Mouse (Mus musculus): Measurements from ENCODE around the gene Ephb4.
A peak's percentile ranks its signal among the peaks of the same experiment; 100 is the strongest.

Gene Ephb4

DNA sequence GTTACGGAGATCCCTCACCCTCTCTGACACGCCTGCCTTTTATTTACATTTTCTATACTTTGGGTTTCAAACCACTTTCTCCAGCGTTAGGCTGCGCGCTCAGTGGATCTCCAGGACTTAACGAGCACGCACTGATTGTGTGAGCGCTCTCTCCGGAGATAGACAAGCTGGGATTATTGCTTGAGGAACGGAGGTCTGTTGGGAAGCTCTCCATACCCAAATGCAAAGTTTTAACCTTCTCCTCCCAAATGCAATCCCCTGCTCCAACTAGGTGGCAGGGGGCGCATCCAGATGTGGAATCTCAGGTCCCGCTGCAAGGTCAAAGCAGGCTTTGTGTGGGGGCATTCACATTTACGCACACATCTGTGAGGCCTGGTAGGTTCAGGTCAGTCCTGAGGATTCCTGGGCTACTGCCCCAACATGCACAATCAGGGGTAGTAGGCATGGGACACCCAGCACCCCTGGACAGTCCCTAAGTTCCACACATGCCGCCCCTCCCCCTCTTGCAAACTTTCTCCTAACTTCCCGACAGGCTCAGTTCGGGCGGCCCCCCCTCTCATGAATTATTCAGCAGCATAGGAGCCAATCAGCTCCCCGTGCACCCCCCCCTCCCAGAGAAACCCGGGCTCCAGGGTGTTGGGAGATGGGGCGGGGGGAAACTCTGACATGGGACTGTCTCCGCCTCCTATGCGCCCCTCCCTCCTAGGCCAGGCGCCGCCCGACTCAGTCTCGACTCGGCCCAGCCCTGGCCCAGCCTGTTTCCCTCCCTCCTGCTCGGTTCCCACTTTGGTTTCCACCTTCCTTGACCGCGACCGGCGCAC lies at the start of gene Ephb4:
TSS of gene Ephb4 (plus strand) at position 726 of the 821 bp plus-strand sequence.
- peak; percentile 29 for DNase-seq

DNA sequence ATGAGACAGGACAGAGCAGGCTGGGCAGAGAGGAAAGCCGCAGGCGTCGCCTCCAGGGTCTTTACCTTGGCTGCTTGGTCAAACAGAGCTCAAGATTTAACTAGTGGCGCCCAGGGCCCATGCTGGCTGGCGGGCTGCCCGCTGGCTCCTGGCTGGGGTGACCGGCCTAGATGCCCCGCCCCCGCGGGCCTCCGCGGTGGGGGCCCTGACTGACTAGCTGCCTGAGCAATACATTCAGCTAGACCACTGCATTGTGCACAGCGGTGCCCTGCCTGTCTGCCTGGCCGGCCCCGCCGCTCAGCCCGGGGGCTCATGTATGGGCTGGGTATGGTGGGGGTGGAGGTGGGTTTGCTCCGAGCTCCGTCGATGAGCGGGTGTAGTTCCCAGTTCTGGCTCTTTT lies 48.7 kb upstream of the Ephb4 start:
- no peak for DNase-seq

DNA sequence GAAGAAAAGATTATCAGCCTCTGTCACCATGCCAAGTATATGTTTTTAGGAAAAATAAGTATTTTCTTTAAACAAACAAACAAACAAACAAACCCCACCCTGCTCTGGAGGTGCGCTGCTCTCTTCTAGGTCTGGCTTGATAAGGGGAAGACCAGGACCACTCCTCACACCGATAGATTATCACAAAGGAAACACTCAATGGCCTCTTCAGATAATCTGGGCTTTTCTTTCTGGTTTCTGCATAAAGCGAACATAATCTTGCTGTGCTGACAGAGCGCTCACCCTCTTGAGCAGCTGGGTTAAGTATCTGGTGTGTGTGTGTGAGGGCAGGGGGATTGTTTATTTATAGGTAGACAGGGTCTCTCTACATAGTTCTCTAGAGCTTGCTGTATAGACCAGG lies 46.3 kb upstream of the Ephb4 start:
- DNase-seq, result no peak

DNA sequence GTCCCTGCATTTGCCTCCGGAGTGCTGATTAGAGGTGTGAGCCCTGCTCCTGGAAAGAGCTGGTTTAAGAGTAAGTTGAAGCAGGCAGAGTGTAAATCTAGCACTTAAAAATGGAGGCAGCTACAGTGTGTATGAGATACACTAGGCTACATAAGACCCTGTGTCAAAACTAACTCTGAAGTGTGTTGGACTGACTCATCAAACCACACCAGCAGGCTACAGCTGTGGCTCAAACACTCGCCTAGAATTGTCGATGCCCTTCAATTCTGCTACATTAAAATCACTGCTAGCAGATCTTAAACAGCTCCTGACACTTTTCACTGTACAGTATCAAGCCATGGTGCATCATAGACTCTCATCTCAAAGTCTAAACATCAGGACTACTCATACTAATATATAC lies 45.7 kb upstream of the Ephb4 start:
- no peak for DNase-seq

DNA sequence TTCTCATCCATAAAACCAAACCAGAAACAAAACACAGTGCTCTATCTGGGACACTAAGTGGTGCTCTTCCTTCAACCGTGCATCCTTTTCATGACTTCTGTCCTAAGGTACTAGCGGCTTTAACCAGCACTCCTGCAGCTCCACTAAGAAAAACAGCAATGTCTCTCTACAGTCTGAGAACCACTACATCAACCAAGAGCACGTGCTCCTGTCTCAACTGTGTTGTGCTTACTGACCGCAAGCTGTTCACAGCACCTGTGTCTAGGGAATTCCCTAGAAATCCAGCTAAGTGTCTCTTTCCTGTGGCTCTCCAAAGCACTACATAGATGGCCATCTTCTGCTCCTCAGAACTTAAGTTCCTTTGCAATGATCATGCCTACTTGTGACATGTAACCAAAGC lies 45.1 kb upstream of the Ephb4 start:
- no peak for DNase-seq

DNA sequence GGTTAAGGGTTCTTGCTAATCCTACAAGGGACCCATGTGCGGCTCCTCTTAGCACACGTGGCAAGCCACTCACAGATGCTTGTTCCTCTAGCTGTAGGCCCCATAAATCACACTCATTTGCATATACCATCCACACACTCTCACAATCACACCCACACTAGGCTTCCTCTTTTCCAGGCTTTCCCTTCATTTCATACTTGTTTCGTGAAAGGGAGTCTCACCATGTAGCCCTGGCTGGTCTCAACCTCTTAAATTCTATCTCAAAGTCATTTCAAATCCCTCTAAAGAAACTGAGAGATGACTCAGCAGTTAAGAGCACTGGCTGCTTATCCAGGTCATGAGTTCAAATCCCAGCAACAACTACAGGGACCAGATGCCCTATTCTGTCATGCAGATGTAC lies 44.1 kb upstream of the Ephb4 start:
- no peak for DNase-seq

DNA sequence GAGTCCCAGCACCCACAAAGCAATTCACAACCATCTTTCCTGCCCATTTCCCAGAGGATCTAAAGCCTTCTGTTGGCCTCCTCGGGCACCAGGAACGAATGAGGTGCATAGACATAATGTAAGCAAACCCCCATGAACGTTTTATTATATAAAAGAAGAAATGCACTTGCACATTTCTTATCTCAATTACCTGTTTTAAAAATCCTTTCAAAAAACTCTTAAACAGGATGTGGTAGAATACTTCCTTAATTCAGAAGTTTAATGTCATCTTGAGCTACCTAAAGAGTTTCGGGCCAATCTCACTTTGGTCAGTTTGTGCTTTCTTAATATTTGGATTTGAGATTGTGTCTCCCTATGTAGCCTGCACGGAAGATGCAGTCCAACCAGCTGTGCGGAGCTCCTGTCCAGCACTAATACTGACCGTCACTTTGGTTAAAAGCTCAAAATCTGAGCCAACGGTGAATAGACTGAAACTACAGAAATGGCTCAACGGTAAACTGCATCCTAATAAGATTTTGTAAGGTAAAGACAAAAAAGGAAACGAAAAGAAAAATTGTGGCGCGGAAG lies 43.4 kb upstream of the Ephb4 start:
- no peak for DNase-seq

DNA sequence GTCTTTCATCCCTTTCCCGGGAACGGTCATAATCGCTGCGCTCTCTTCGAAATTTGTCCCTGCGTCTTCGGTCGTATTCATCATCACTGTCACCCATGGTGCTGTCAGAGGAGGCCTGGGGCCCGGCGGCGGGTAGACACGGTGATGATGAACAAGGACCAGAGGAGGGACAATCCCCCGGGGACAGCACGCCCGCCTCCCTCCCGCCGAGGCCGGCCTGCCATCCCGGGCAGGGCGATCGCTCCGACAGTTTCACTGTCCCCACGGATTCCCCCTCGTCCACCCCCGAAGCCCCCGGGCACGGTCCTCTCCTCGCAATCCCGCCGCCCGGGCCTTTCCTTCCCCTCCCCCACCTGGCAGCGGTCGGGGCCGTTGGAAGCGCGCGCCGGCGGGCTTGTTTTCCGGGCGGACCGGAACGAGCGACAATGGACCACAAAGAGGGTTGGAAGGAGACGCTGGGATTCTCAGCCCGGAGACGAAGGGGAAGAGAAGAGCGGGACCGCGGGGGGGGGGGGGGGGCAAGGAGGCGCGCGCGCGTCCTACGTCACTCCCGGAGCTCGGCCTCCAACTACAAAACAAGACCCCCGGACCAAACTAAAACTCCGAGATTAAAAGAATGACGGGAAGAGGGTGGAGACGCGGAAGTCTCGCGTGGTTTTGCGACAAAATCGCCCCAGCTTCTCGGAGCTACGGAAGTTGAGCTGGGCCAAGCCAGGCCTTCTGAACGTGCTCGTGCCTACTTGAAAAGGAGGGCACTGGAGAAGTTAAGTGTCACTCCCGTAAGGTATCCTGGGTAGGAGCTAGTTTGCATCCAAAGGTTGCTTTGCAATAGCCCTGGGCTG lies 42.6 kb upstream of the Ephb4 start, which contains the start of gene Srrt:
TSS of gene Srrt (minus strand) at position 604 of the 842 bp plus-strand sequence.
- DNase-seq, result peak; percentile 91

DNA sequence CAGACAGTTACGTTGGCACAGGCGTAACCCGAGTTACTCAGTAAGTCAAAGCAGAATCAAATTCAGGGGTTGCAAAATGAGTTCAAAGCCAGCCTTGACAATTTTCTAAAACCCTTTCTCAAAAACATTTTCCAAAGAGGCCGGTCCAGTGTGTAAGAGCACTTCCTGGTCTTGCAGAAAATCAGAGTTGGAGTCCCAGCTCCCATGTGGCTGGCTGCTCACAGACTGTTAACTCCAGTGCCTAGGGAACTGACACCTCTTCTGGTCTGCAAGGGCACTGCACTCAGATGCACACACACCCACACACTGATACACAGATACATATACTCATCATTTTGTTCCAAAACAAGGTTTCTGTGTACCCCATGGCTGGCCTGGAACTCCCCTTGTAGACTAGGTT lies 41.6 kb upstream of the Ephb4 start:
- no peak for DNase-seq

DNA sequence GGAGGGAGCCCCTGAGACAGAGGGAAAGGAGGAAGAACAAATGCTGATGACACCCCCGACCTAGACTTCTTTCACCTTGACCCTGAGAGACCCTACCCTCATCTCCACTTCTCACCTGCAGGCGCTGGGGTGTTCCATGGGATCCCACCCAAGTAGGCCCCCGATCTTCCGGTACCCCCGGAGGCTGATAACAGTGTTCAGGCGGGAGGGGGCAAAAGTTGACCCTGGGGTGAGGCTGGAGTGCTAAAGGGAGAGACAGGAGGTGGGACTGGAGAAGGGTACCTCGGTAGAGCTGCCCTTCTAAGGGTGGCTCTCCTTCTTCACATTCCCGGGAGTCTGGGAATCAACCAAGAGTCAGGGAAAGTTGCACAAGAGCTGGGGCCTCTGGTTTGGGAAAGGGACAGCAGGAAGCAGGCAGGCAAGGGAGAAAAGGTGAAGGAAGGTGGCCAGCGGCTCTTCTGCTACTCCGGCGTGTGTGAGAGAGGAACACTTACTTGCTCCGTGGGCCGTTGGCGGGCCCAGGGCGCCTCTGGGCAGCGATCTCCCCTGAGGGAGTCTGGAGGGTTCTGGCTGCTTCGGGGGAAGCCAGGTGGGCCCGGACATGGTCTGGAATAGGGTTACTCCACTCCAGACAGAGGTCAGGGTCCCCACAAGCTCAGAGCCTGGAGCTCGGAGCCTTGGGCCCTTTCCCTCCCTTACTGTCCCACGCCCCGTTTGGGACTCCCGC lies 36.3 kb upstream of the Ephb4 start:
- no peak for DNase-seq

DNA sequence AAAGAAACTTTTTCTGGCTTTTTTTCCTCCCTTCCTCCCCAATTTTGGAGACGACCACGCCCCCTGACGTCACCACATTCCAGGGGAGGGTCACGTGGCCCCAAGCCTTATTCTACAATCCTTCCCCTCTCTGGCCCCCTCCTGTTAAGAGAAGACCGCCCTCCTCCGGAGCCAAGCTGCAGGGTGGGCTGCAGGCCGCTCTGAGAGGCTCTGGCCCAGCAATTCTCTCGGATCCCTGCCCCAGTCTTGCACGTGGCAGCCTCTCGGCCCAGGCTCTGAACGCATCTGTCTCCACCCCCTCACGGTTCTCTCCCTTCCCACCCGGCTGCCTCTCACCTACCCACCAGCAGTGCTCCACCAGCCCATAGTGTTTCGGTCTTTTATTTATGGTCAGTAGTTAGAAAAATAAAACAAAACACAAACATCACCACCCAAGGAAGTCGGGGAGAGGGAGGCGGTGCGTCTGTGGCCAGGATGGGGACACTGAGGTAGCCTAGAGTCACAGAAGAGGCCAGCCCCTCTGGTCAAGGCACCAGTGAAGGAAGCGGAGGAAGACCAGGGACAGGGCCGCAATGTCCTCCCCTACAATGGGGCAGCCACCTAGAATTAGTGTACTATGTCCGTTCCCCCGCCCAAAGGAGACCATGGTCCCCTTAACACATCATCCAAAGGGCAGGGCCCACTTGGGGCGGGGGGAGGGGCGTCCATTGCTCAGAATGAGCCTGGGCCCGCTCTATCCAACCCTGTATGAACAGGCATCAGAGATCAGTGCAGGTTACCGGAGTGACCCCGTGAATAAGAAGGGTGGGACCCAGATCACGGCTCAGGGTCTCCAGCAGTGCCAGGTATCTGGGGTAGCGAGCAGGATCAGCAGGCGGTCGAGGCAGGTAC lies 35.5 kb upstream of the Ephb4 start, which contains the start of gene Trip6:
TSS of gene Trip6 (minus strand) at position 212 of the 891 bp plus-strand sequence.
- DNase-seq, result peak; percentile 31

DNA sequence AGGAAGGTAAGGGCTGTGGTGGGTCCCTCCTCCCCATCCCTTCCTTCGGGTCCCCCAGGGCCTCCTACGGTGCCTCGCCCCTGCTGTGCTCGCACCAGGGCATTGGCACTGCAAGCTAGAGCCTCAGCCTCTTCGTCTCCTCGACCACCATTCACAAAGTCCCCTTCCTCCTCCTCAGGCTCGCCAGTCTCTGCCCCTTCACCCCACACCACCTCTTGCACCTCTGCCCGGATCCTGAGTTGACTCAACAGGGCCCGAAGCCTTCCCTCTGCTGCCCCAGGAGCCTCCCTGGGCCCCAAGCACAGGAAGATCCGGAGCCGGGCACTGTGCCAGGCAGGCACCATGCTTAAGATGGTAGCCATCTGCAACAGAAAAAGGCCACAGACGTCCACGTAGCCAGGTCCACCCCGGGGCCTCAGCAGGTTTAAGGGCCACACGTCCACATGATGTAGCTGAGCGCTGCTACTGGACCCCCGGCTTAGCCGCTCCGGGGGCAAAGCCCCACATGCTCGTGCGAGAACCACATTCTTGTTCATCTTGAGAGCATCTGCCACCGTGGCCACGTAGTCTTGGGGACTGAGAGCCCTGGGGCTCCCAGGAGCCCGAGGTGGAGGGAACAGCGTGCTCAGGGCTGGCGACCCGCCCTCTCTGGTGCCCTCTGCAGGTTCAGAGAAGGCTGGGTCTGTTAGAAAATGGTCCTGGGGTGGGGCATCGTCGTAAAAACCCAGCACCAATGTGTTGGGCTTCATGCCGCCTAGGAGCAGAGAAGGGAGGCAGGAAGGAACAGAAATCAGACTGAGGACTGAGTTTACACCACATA lies 34.6 kb upstream of the Ephb4 start:
- no peak for DNase-seq

DNA sequence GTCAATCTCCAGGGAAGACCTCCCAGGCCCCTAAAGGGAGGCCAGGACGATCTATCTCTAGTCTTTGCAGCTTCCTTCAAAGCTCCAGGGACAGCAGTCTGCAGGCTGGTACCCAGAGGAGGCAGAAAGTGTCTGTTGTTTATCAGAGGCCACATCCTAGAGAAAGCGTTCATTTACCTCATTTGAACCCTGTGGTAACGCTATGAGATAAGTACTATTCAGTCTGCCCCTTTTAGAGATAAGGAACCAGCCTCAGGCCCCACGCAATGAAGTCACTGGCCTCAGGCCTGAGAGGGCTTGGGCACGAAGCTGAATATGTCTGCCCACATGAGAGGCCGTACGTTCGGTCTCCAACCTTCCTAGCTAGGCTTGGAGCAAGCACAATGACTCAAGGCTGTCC lies 32.5 kb upstream of the Ephb4 start:
- DNase-seq, result no peak

DNA sequence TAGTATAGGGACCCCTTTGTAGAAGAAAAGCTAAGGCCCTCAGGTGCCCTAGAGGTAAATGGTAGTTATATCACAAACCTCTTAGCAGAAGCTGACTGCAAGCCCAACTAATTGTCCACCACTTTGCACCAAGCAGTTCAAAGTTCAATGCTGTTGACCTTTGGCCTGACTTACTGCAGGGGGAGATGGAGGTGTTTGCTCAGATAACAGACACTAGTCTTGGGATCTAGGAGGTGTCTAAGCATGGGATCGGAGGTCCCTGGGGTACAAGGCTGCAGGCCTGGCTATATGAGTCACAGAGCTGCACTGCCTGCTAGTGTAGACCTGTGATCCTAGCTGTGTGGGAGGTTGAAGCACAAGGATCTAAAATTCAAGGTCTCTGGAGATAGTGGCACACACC lies 31.3 kb upstream of the Ephb4 start:
- no peak for DNase-seq

DNA sequence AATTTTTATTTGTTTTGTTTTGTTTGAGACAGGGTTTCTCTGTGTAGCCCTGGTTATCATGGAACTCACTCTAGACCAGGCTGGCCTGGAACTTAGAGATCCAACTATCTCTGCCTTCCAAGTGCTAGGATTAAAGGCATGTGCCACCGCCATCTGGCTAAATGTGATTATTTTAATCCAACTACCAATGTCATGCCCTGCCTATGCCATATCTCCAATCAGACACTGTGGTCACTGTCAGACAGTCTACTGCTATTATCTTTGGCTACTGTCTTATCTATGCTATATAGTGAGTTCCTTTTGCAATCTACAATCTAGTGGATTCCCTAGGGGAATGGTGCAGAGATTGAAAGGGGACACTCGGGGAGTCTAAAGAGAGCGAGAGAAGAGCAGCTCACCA lies 28.9 kb upstream of the Ephb4 start:
- no peak for DNase-seq

DNA sequence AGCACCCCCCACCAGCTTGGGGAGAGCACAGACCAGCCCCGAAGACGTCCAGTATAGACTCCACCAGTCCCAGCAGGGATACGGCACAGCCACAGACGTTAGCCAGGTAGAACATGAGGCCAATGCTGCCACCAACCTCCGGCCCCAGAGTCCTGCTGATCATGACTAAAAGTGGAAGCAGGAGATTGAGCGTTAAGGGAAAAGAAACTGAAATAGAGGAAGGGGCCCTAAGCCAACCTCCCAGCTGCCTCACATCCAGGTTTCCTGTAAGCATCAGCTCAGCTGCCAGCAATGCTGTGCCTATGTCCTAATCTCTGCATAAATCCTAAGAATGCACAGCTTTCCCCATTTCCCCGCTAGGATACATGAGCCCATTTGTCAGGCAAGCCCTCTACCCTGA lies 19.0 kb upstream of the Ephb4 start:
- DNase-seq, result no peak

DNA sequence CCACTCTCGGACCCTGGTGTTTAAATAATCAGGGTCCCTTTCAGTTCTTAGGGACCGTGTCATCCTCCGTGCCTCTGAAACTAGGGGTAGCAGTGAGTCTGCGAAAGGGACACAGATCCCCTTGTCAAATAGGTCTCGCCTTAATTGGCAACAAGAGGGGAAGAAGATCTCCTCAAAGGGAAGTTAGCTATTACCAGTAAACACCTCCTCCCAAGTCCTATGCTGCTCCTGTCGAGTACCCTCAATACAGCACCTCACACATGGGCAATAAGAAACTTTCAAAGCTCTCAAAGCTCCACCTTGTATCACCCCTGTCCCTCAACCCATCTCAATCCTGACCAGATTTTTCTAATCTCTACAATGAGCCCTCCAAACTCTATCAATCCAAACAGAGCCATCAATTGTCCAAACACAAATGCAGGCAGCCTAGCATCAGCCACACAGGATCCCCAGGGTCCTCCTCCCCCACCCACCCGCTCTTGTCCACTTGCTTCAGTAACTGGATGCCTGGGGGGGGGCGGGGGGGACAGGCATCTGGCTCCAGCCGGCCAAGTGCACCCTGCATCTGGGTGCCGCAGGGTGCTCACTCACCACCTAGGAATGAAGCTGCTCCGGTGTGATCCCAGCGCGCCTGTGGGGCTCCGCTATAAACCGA lies 16.9 kb upstream of the Ephb4 start:
- no peak for DNase-seq

DNA sequence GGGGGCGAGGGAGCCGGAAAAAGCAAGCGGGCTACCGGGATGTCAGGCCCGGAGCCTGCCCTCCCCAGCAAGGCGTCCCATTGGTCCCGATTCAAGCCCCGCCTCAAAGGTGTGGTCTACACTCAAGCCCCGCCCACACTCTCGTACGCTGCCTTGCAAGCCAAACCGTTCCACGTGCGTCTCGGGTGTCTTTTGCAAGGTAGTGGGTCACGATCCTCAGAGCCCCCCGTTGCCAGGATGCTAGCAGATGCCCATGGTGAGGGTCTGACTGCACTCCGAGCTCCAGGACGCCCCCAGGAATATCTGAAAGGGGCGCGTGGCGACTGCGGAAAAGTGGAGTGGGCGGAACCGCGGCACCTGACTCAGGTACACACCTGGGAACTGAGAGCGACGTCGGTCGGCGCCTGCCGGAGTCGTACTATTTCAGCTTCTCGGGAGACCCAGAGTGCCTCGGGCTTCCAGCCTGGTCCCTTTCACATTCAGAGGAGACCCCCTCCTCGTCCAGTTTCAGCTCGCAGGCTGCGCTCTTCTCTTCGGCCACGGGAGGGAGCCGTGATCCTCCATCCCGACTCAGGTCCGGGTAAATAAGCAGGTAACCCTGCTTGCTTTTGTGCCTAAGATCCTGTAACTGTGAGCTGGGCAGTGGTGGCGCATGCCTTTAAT lies 16.3 kb upstream of the Ephb4 start, which contains the start of gene Slc12a9:
TSS of gene Slc12a9 (minus strand) at position 86 of the 663 bp plus-strand sequence.
- DNase-seq, result peak; percentile 89

DNA sequence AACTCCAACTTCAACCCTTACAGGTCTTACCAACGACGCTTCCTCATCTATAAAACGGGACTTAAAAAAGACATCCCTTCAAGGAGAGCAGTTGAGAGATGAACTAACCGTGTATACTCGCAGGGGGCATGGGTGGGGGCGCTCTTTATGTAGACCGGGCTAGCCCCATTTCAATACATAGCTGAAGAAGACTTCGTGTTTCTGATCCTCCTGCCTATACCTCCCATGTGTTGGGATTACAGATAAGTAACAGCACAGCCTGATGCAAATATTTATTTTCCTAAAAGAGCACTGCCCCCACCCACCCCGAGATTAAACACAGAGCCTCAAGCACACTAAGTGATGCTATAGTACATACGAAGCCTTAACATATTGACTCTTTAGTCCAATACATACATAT lies 15.6 kb upstream of the Ephb4 start:
- no peak for DNase-seq

DNA sequence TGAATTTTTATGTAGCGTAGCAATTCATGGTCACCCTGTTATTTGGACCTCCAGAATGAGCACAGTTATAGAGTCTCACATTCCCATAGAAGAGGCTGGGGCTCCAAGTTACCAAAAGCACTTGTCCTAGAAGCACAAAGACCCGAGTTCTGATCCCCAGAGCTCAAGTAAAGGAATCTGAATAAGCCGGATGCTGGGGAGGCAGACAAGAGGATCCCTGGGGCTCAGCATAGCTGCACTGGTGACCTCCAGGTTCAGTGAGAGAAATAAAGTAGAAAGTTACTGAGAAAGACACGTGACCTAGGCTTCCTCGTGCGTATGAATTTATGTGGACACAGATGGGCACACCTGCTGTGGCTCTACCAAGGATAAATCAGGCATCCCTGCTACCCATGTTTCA lies 14.8 kb upstream of the Ephb4 start:
- DNase-seq, result no peak

All from right cerebral cortex, postnatal 25 days (tissue).